Mouse (Mus musculus) forebrain, embryonic 12.5 days (tissue): ENCODE data around the gene Thegl. TPM values are rescaled to one million over a fixed set of nuclear protein-coding genes. Genes with fewer than 3 reads are reported as not detected.
"Not testable (repeated sequence)": the region's sequence is repeated elsewhere in the genome, so short reads cannot be mapped to it uniquely, and the experiment has no call there.

ENCODE experiments used
- ATAC-seq: fragments of 200-750 bp; cut with Nextera tagmentation; 2 replicates; pipeline ENCODE4 v1.8.0; 2017; ENCODE audit warnings: moderate TSS enrichment; ENCODE audit not compliant: low FRiP score
- H3K27ac ChIP-seq: fragments of 300-500 bp; sonication (generic); 2 replicates; pipeline ENCODE4 v1.5.1; 2016; ENCODE audit warnings: mild to moderate bottlenecking
- H3K27me3 ChIP-seq: fragments of 300-500 bp; sonication (generic); 2 replicates; pipeline ENCODE4 v1.6.1; 2016; ENCODE audit warnings: mild to moderate bottlenecking
- H3K36me3 ChIP-seq: fragments of 300-500 bp; sonication (generic); replicated peaks from 2 replicates; pipeline ENCODE4 v1.6.1; 2016; ENCODE audit warnings: mild to moderate bottlenecking
- H3K4me1 ChIP-seq: fragments of 300-500 bp; sonication (generic); 2 replicates; pipeline ENCODE4 v1.6.1; 2016
- H3K4me2 ChIP-seq: fragments of 300-500 bp; sonication (generic); 2 replicates; pipeline ENCODE4 v1.6.1; 2016; ENCODE audit warnings: mild to moderate bottlenecking, moderate library complexity
- H3K4me3 ChIP-seq: fragments of 300-500 bp; sonication (generic); replicated peaks from 2 replicates; pipeline ENCODE4 v1.5.1; 2016; ENCODE audit warnings: mild to moderate bottlenecking
- H3K9ac ChIP-seq: fragments of 300-500 bp; sonication (generic); 2 replicates; pipeline ENCODE4 v1.6.1; 2016; ENCODE audit warnings: mild to moderate bottlenecking
- H3K9me3 ChIP-seq: fragments of 300-500 bp; sonication (generic); 2 replicates; pipeline ENCODE4 v1.6.1; 2016
- WGBS: fragments of 180-500 bp; shearing (Covaris S2); methylation state at CpG from one replicate; pipeline ENCODE4 v1.1.7; 2016; 5-methylcytosine and 5-hydroxymethylcytosine counted together
- polyA plus RNA-seq: library from polyadenylated mRNA; unstranded; fragments of >200 nt; fragmentation: Nextera tagmentation; extraction: Ambion mirVana; gene quantifications from 2 replicates; pipeline ENCODE4 v1.2.1, GENCODE M21; 2016

The Thegl gene
- polyA plus RNA-seq = 0.33 and 0.42 TPM in 2 replicates

DNA sequence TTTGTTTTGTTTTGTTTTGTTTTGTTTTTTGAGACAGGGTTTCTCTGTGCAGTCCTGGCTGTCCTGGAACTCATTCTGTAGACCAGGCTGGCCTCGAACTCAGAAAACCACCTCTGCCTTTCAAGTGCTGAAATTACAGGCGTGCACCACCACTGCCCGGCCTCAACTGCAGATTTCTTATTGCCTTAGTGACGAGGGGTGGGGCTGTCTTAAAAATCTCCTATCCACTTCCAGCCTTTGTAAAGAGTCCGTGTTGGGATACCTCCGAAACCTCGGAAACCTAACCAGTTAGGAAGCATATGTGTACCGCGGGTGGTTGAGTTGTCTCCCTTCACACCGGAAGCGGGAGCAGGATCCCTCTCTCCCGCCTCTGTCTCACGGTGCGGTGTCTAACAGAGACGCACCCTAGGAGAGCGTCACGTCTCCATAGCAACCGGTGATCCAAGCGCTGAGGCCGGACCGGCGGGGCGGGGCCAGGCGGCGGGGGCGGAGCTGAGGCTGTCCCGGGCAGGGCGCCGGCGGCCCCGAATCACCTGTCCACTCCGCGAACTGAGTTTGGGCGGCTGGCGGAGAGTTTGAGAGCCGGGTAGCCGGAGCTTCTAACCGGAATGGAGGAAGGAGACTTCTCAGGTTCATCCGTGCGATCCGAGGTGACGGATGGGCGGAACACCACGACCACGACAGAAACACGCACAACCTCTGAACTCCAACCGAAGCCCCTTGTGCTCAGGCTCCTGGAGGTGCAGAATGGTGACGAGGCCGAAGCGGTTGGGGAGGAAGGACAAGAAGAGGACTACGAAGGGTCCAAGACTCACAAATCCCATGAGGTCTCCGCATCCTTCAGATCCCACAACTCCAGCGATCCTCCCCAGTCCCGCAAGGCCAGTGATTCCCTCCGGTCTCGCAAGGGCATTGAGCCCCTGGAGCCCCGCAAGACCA is at the start of gene Thegl:
Thegl (plus strand) TSS at position 480 of the 939 bp plus-strand sequence.
- peak within 1 kb of the TSS; percentile 50 for H3K4me3 ChIP-seq
- H3K4me2 ChIP-seq = peak within 1 kb of the TSS; percentile 59
- peaks cover 16% of the 10 kb centered on the region for H3K27me3 ChIP-seq
- H3K9ac ChIP-seq = peak within 1 kb of the TSS; percentile 38
- H3K27ac ChIP-seq = no peak within 1 kb of the TSS
- peak; percentile 99 for ATAC-seq
- no peaks in the 10 kb centered on the region for H3K9me3 ChIP-seq
- WGBS = 14% methylated on average over 57 of the region's 57 CpGs
- H3K4me1 ChIP-seq = no peaks in the 10 kb centered on the region
- H3K36me3 ChIP-seq = no peaks in the 10 kb centered on the region

DNA sequence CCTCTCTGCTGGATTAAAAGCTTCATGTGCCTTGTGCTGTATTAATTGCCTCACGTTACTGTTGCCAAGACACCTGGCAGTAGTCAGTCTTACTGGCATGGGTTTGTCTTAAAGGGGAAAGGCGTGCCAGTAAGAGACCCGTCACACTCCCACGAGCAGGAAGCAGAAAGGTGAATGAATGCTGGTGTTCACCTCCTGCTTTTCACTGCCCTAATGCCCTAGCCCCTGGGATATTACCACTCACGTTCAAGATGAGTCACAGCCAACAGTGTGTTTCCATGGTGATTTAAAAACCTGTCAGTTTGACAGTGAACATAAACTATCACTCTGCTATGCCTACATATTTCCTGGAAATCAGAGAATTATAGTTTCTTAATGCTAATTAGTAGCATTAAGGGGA is 46.6 kb upstream of the Thegl start:
- WGBS = 88% methylated on average over 5 of the region's 5 CpGs
- H3K9me3 ChIP-seq = no peaks in the 10 kb centered on the region

GRCm38 (mm10) chr5:76971115-76971514 is 44.7 kb upstream of the Thegl start:
- WGBS = 93% methylated on average over 1 of the region's 1 CpGs

More for the DNA sequence above, 46.6 kb upstream of the Thegl start:
- Histone ChIP-seq H3K4me2 (no peak overlapping the region), H3K27ac (no peak overlapping the region), H3K36me3 (peaks cover 55% of the 10 kb centered on the region), H3K27me3 (no peaks in the 10 kb centered on the region), H3K4me1 (peaks cover 7% of the 10 kb centered on the region), H3K4me3 (no peak overlapping the region), H3K9ac (no peak overlapping the region)
- ATAC-seq = no peak

DNA sequence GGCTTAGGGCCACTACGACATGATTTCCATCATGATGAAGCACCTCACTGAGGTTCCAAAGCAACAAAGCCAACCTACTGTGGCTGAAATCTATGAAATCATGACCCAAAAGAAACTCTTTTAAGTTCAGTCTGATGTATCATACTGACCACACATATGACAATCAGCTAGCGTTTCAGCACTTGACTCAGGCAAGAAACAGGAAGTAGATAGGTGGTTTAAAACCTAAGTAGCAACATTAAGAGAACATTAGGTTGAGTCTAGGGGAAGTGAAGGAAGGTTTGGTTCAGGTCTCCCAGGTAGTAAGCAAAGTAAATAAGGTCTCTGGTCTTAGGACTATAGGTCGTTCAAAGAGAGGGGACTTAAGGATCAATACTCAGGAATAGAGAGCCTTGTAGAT is 42.3 kb upstream of the Thegl start:
- Histone ChIP-seq H3K36me3 (peaks cover 40% of the 10 kb centered on the region), H3K27me3 (no peaks in the 10 kb centered on the region), H3K4me1 (peaks cover 14% of the 10 kb centered on the region), H3K27ac (no peak overlapping the region), H3K9me3 (no peaks in the 10 kb centered on the region), H3K4me3 (peak overlapping the region; percentile 89), H3K4me2 (peak overlapping the region; percentile 88), H3K9ac (0 out of 2 replicates have a peak overlapping the region, but pooled peaks have one; percentile 72)
- WGBS = 63% methylated on average over 3 of the region's 3 CpGs
- no peak for ATAC-seq

More at GRCm38 (mm10) chr5:76971115-76971514, 44.7 kb upstream of the Thegl start:
- Histone ChIP-seq H3K4me1 (peaks cover 14% of the 10 kb centered on the region), H3K36me3 (peaks cover 41% of the 10 kb centered on the region)
- not testable (repeated sequence) for H3K27ac ChIP-seq, H3K9ac ChIP-seq, ATAC-seq, H3K27me3 ChIP-seq, H3K4me3 ChIP-seq, H3K4me2 ChIP-seq, H3K9me3 ChIP-seq

DNA sequence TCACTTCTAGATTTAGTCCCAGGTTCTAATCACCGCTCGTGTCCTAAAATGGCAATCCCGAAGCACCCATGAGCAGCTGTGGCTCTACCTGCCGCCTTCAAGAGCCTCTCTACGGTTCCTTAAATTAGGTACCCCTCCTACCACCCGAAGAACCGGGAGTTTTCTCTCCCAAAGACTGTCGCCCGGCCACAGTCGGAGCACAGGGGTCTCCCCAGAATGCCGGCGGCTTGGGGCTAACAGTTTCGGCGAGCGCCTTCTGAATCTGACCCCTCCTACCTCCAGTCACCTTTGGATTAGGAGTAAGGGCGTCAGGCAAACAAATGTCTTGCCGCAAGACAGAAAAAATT is 41.6 kb upstream of the Thegl start:
- no peaks in the 10 kb centered on the region for H3K9me3 ChIP-seq
- H3K36me3 ChIP-seq = peaks cover 39% of the 10 kb centered on the region
- 3% methylated on average over 17 of the region's 17 CpGs for WGBS
- H3K27me3 ChIP-seq = no peaks in the 10 kb centered on the region
- peak overlapping the region; percentile 72 for H3K9ac ChIP-seq
- H3K27ac ChIP-seq = 0 out of 2 replicates have a peak overlapping the region, but pooled peaks have one; percentile 14
- peak overlapping the region; percentile 89 for H3K4me3 ChIP-seq
- peak; percentile 62; the same call in 1 of the 2 replicates for ATAC-seq
- peaks cover 14% of the 10 kb centered on the region for H3K4me1 ChIP-seq
- H3K4me2 ChIP-seq = peak overlapping the region; percentile 88

DNA sequence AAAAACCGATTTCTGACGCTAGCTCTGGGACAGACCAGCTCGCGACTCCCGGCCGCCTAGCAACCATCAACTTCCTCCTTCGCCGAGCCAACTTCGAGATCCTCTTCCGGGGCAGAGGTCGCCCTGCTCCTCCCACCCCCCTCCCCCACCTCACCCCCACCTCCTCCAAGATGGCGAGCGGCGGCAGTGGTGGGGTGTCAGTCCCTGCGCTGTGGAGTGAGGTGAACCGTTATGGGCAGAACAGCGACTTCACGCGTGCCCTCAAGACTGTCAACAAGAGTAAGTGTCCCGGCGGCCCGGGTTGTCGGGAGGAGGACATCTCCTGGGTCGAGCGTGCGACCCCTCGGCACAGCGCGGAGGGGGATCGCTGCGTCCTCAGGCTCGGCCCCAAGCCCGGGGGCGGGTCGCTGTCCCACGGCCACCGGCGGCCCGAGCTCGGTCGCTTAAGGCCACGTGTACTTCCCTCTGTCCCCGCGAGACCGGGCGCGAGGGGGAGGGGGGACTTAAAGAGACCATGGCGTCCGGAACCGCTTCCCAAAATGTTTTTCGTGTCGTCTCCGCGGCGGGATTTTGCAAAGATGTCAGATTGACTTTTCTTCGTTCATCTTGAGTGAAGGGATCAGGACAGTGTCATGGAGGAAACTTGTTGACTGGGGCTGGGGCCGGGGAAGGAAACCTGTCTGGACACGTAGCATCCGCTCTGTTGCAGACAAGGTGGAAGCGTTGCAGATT is 41.1 kb upstream of the Thegl start, which contains the start of gene Srp72:
Srp72 (plus strand) TSS at position 130 of the 732 bp plus-strand sequence.
- peaks cover 14% of the 10 kb centered on the region for H3K4me1 ChIP-seq
- peak within 1 kb of the TSS; percentile 89 for H3K4me3 ChIP-seq
- H3K36me3 ChIP-seq = peaks cover 39% of the 10 kb centered on the region
- H3K9ac ChIP-seq = peak within 1 kb of the TSS; percentile 80
- H3K9me3 ChIP-seq = no peaks in the 10 kb centered on the region
- whole genome bisulfite sequencing = under 1% methylated on average over 59 of the region's 60 CpGs
- peak within 1 kb of the TSS; percentile 86 for H3K27ac ChIP-seq
- no peaks in the 10 kb centered on the region for H3K27me3 ChIP-seq
- ATAC-seq = peak; percentile 94
- H3K4me2 ChIP-seq = peak within 1 kb of the TSS; percentile 88

DNA sequence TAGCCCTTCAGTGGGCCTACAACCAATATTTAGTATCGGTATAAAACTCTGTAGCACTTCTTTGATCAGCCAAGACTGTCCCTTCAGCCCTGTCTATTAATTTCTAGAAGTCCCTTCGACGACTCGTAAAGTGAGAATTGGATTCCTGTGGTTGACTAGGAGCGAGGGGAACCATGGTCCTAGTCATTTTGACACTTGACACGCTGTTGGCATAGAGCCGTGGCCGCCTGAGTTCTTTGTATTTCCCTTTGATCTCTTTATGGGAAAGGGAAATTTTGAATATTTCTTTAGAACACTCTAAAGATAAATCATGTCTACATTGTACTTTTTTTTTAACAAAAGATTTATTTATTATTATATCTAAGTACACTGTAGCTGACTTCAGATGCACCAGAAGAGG is 40.1 kb upstream of the Thegl start:
- H3K9me3 ChIP-seq = no peaks in the 10 kb centered on the region
- peaks cover 38% of the 10 kb centered on the region for H3K36me3 ChIP-seq
- WGBS = 90% methylated on average over 8 of the region's 8 CpGs
- H3K27me3 ChIP-seq = no peaks in the 10 kb centered on the region
- peaks cover 14% of the 10 kb centered on the region for H3K4me1 ChIP-seq
- ATAC-seq = no peak
- no peak overlapping the region for H3K9ac ChIP-seq
- H3K4me3 ChIP-seq = peak overlapping the region; percentile 89
- no peak overlapping the region for H3K27ac ChIP-seq
- peak overlapping the region; percentile 88 for H3K4me2 ChIP-seq

DNA sequence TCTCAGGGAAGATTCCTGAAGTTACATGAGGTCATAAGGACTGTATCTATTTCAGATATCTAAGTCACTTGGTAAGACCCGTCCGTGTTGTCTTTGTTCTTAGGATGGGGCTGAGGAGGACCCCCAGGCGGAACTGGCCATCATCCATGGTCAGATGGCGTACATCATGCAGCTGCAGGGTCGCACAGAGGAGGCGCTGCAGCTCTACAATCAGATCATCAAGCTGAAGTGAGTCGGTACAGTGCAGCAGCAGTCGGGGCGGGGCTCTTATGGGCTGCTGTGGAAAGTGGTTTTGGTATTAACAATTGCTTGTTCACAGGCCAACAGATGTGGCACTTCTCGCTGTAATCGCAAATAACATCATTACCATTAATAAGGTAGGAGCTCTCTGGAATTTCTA is 31.8 kb upstream of the Thegl start:
- Histone ChIP-seq H3K9ac (no peak overlapping the region), H3K27ac (no peak overlapping the region), H3K4me1 (no peaks in the 10 kb centered on the region), H3K4me3 (no peak overlapping the region), H3K27me3 (no peaks in the 10 kb centered on the region), H3K36me3 (peaks cover 77% of the 10 kb centered on the region), H3K9me3 (no peaks in the 10 kb centered on the region), H3K4me2 (no peak overlapping the region)
- whole genome bisulfite sequencing = 92% methylated on average over 11 of the region's 11 CpGs
- no peak for ATAC-seq

DNA sequence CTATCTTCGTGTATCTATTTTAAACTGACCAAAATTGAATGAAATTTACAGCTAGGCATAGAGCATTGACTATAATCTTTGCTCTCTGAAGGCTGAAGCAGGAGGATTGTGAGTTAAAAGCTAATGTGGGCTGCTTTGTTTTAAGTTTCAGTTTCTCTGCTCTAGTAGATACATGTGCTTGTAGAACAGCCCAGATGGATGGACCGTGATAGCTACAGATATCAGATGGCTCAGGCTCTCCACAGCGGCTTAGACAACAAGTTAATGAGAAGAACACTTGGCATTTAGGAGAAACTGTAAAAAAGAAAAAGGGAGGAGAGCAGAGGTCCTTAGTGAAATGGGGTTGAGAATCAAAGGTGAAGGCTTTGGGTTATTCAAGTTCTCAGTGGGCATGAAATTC is 25.0 kb upstream of the Thegl start:
- Histone ChIP-seq H3K27me3 (no peaks in the 10 kb centered on the region), H3K4me2 (no peak overlapping the region), H3K36me3 (peaks cover 79% of the 10 kb centered on the region), H3K4me1 (no peaks in the 10 kb centered on the region), H3K4me3 (no peak overlapping the region), H3K9ac (no peak overlapping the region), H3K27ac (no peak overlapping the region), H3K9me3 (no peaks in the 10 kb centered on the region)
- no peak for ATAC-seq
- WGBS = 97% methylated on average over 3 of the region's 3 CpGs

- no peak overlapping the region for H3K9ac ChIP-seq
- no peaks in the 10 kb centered on the region for H3K4me1 ChIP-seq
- no peak overlapping the region for H3K4me3 ChIP-seq
- no peak overlapping the region for H3K4me2 ChIP-seq
- H3K27me3 ChIP-seq = no peaks in the 10 kb centered on the region
- no peak for ATAC-seq
- no peak overlapping the region for H3K27ac ChIP-seq
- 94% methylated on average over 5 of the region's 5 CpGs for WGBS
- peaks cover 82% of the 10 kb centered on the region for H3K36me3 ChIP-seq
- H3K9me3 ChIP-seq = no peaks in the 10 kb centered on the region
Measured at GRCm38 (mm10) chr5:76993174-76993814, 22.5 kb upstream of the Thegl start.

DNA sequence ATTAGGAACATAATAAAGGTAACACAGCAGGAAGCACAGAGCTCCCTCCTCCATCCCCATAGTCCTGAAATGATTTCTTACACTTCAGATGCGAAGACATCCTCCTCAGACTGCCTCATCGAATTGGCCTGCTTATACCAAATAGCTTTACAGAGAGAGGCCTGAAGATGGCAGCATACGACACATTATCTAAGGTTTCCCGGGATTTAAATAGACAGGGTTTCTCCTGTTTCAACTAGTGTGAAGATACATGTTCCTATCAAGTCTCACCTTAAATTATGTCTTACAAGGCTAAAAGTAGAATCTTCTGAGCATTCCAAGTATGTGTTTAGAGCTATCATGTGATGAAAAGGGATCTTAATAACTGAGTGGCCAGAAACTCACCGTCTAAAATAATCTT is 17.4 kb upstream of the Thegl start:
- Histone ChIP-seq H3K9me3 (no peaks in the 10 kb centered on the region), H3K27me3 (no peaks in the 10 kb centered on the region), H3K4me1 (no peaks in the 10 kb centered on the region), H3K4me3 (no peak overlapping the region), H3K9ac (no peak overlapping the region), H3K36me3 (peaks cover 69% of the 10 kb centered on the region), H3K4me2 (no peak overlapping the region), H3K27ac (no peak overlapping the region)
- WGBS = 53% methylated on average over 5 of the region's 5 CpGs
- no peak for ATAC-seq

DNA sequence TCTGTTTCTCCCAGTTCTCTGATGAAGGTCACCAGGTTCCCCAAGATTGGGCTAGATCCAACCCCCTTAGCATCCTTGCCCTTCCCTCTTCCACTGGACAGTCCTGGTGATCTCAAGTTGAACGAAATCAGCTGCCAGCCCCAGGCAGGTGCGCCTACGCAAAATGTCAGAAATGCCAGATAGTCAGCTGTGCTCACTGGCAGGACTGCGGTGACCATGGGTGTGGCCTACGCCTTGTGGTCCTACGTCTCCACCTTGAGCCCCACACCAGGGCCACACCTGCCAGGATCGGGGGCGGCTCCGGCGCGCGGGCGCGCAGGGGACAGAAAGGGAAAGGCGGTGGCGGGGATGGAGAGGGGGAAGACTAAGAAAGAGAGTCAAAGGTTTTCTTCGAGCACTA is 14.6 kb upstream of the Thegl start:
- Histone ChIP-seq H3K36me3 (peaks cover 46% of the 10 kb centered on the region), H3K4me2 (no peak overlapping the region), H3K9ac (no peak overlapping the region), H3K27me3 (no peaks in the 10 kb centered on the region), H3K4me3 (no peak overlapping the region), H3K4me1 (no peaks in the 10 kb centered on the region), H3K27ac (no peak overlapping the region), H3K9me3 (no peaks in the 10 kb centered on the region)
- WGBS = 93% methylated on average over 17 of the region's 17 CpGs
- no peak for ATAC-seq
